Mouse (Mus musculus) hematopoietic stem cell, adult 5-6 weeks (primary cell): Measurements from ENCODE around the gene Dusp28. TPM values are rescaled to one million over a fixed set of nuclear protein-coding genes. Genes with fewer than 3 reads are reported as not detected.

Experiments
- ATAC-seq, 2 experiments: fragments of 125-278 bp in 1 of 2; replicated peaks in 1 of 2; 2 replicates each; pipeline ENCODE4 v1.8.0; 2016 to 2017; ENCODE audit warnings: inconsistent platforms in 2 of 2, mild to moderate bottlenecking in 2 of 2, moderate number of reproducible peaks in 2 of 2, low read depth in 1 of 2, moderate TSS enrichment in 1 of 2; ENCODE audit not compliant: low FRiP score in 2 of 2, poor library complexity in 2 of 2, severe bottlenecking in 2 of 2, insufficient read depth in 1 of 2, low TSS enrichment in 1 of 2
- total RNA-seq: library from RNA; stranded (forward); fragments of 172-1452, 232-1000 nt; gene quantifications from 2 replicates; pipeline ENCODE4 v1.2.3, GENCODE M21; 2017

Gene Dusp28
- total RNA-seq, 1 experiment from 2014 or later: 6.1 TPM

DNA sequence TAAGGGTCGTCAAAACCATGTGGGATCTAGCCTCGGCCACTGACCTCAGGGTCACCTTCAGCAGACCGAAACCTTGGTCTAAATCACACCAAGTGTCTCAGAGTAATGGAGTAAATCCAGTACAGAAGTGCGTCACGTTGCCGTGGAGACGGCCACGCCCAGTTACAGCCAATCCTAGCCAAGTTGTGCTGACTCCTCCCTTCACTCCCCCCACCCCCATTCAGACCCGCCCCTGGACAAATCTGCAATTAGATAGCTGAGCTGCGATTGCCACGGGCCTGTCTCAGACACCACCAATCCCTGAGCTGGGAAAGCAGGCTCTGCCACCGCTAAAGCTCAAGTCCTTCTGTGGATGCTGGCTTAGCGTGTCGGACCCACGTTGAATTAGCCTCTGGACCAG, 4.0 kb upstream of the Dusp28 start, which contains the start of gene Ankmy1:
Gene Ankmy1 (minus strand): TSS at position 121 of the 400 bp plus-strand sequence.
- no peak for ATAC-seq

DNA sequence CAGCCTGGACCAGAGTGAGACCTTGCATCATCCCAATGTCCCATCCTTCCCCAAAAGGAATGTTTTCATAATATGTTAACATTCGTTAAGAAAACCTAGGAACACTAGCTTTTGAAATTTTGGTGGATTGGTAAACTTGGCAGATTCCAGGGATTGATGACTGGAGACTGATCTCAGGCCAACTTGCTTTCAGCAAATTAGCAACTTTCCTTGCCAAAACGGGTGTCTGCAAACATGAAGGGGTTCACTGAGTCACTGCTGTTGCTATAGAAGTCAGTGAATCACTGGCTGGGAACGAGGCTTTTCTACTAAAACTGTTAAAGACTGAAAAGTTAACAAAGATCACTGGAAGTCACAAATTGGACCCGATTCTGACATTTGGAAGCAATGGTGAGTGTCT, 3.2 kb upstream of the Dusp28 start:
- ATAC-seq: no peak

- no peak for ATAC-seq
Measured at GRCm38 (mm10) chr1:92905703-92906310, 974 bp upstream of the Dusp28 start.

DNA sequence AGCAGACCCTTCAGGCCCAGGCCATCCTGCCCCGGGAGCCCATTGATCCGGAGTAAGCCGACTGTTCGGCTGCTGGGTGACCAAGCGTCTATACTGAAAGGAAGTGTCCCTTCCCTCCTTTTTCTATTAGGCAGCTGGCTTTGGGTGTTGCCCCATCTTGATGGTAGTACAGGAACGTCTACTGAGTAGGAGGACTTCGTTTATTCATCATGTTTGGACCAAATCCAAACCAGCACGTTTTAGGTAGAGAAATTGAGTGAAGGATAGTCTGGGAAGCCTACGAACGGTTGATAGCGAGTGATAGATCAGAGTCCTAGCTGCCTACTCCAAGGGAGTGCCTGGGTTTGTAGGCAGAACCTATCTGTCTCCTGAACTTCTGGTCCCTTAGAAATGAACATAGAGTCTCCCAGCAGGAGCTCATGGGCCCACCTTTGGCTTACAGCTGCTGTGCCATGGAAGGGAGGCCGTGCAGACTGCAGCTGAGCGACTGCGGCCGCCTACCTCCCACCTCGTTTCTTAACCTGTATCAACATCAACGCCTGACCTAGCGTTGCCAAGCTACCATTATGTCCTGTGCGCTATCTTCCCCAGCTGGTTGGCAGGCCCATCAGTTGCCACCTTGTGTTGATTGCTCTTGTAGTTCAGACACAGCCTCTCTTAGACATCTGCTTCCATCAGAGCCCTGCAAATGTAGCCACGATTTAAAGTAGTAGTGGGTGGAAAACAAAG, 1.0 kb downstream of the Dusp28 start:
- ATAC-seq: no peak; a peak in 1 of 4 replicates

DNA sequence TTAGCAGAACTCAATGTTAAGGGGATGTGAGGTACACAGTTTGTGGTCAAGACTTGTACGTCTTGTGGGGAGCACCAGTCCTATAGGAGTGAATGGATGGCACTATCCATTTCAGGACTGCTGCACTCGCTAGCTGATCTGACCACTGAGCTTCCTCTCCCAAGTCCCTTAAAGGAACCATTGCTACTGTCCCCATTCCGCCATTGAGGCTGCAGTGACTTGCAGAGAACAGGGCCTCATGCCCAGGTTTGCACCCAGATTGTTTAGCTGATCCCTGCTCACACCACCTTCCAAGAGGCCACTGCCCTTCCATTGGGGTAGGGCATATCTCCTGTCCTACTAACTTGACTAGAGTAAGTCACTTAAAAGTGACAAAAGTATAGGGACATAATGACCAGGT, 1.9 kb downstream of the Dusp28 start:
- no peak for ATAC-seq

GRCm38 (mm10) chr1:92909068-92909467, 2.3 kb downstream of the Dusp28 start:
- ATAC-seq: no peak

DNA sequence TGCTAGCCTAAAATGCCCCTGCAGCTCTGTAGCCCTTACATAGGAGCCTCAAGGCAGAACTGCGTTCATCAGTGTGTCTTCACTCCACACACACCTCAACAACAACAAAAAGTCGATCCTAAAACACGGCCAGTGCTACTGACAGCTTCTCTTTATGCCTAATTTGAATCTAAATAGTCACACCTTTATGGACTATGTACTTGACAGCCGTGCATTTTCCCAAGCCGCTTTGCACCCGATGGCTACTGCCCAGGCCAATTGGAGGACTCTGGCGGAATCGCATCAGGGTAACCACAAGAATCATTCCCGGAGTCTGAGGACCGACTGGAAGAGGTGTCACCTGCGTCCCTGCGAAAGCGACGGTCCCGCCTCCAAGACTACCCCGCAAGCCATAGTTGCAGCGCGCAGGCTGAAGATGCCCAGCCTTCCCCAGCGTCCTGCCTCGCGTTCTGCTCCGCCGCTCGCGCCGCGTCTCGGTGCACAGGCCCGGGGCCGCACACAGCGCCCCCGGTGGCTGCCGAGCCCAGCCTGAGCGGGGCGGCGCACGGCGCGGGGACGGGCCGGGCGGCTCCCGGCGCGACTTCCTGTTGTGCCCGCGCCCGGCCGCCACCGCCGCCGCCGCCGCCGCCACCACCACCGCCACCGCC, 3.6 kb downstream of the Dusp28 start, which contains the start of gene Rnpepl1:
Gene Rnpepl1 (plus strand): TSS at position 545 of the 647 bp plus-strand sequence.
- ATAC-seq: peak; percentile 19 to 38; a peak in 2 of 4 replicates

DNA sequence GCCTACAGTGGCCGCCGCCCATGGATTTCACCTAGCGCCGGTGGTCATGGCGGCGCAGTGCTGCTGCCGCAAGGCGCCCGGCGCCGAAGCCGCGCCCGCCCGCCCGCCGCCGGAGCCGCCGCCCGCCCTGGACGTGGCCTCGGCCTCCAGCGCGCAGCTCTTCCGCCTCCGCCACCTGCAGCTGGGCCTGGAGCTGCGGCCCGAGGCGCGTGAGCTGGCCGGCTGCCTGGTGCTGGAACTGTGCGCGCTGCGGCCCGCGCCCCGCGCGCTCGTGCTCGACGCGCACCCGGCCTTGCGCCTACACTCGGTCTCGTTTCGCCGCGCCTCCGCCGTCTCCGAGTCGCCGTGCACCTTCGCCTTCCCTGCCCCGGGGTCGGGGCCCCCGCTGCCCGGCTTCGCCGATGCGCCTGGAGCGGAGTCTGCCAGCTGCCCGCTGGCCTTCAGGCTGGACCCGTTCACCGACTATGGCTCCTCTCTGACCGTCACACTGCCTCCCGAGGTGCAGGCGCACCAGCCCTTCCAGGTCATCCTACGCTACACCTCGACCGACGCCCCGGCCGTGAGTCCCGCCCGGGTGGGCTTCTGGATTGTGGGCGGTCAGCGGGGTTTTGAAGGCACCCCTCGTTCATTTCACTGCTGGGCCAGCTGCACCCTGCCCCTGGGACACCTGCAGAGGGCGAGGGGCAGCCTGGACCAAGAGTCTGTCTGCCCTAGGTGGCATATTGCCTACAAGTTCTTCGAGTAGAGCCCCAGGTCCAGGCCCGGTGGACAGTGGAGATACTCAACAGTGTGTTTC, 4.3 kb downstream of the Dusp28 start:
- no peak for ATAC-seq

- no peak for ATAC-seq
Measured at GRCm38 (mm10) chr1:92911721-92912138, 4.9 kb downstream of the Dusp28 start.

- ATAC-seq: no peak; a peak in 1 of 4 replicates
Measured at GRCm38 (mm10) chr1:92912286-92912685, 5.5 kb downstream of the Dusp28 start.

DNA sequence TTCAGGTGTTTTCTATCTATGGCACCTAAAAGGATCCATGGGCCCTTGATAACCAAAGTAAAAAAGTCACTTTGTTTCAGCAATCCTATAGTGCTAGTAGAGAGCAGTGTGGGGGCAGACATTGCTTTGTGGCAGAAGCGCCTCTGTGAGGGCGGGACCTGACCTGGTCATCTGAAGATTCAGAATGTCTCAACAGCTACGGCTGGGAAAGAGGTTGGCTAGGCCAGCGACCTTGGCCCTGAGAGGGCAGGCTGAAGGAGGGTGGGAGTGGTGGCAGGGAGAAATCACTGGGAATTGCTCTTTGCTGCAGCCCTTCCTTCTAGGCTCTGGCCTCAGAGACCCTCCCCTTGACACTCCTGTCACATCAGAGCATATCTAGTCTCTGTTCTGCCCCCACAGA, 7.5 kb downstream of the Dusp28 start:
- ATAC-seq: no peak

DNA sequence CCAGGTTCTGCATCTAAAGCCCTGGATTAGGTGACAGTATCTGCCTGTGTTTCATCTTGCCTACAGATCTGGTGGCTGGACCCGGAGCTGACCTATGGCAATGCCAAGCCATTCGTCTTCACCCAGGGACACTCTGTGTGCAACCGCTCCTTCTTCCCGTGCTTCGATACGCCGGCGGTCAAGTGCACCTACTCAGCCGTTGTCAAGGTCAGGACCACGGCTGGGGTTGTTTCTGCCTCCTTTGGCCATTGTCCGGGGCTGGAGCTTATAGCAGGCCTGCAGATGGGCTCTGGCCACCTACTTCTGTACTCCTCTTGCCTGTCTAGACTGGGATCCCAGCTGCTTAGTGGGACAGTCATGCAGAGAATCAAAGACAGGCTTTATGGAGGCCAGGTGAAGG, 8.2 kb downstream of the Dusp28 start:
- no peak for ATAC-seq

GRCm38 (mm10) chr1:92916725-92917124, 9.9 kb downstream of the Dusp28 start:
- ATAC-seq: no peak

GRCm38 (mm10) chr1:92919151-92919550, 12.4 kb downstream of the Dusp28 start:
- no peak for ATAC-seq

DNA sequence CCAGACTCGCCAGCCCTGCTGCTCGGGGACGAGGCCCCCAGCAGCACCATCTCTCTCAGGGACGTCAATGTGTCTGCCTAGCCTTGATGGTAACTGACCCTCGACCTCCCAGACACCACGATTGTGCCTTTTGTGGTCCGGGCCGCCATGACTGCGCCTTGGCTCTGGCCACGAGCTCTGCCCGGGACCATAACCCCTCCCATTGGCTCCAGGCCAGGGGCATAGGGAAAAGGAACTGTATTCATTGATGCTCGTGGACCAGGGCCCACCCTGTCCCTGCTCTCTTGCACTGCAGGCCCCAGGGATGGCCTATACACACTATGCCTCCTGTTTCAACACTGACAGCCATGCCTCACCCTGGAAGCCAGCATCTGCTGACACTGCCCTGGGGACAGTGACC, 13.0 kb downstream of the Dusp28 start:
- no peak for ATAC-seq

- ATAC-seq: peak; percentile 46 to 49
Measured at GRCm38 (mm10) chr1:92920474-92921200, 13.9 kb downstream of the Dusp28 start.

GRCm38 (mm10) chr1:92921496-92921895, 14.7 kb downstream of the Dusp28 start:
- no peak for ATAC-seq
